Mouse (Mus musculus) lung, postnatal 0 days (tissue): ENCODE measurements around the gene Pdcd1lg2. TPM values are rescaled to one million over a fixed set of nuclear protein-coding genes. Genes with fewer than 3 reads are reported as not detected.

ENCODE experiments used
- ATAC-seq: fragments of 200-750 bp; cut with Nextera tagmentation; 2 replicates; pipeline ENCODE4 v1.8.0; 2017; ENCODE audit warnings: moderate library complexity
- DNase-seq: peaks from one replicate; pipeline ENCODE4 v3.0.0-alpha.2; 2016; ENCODE audit warnings: low spot score
- H3K27ac ChIP-seq: fragments of 300-500 bp; sonication (generic); 2 replicates; pipeline ENCODE4 v1.5.1; 2014; ENCODE audit warnings: antibody characterized with exemption, mild to moderate bottlenecking, low read length, mixed read lengths
- H3K27me3 ChIP-seq: fragments of 300-500 bp; sonication (generic); replicated peaks from 2 replicates; pipeline ENCODE4 v1.6.1; 2014; ENCODE audit warnings: low read length, mixed read lengths; ENCODE audit not compliant: insufficient read depth
- H3K36me3 ChIP-seq: fragments of 300-500 bp; sonication (generic); 2 replicates; pipeline ENCODE4 v1.6.1; 2014; ENCODE audit warnings: low read length, mixed read lengths; ENCODE audit not compliant: insufficient read depth
- H3K4me1 ChIP-seq: fragments of 300-500 bp; sonication (generic); 2 replicates; pipeline ENCODE4 v1.6.1; 2014; ENCODE audit warnings: antibody characterized with exemption, low read depth, low read length, mixed read lengths; ENCODE audit not compliant: insufficient read depth
- H3K4me2 ChIP-seq: fragments of 300-500 bp; sonication (generic); replicated peaks from 2 replicates; pipeline ENCODE4 v1.6.1; 2014; ENCODE audit warnings: low read depth, mild to moderate bottlenecking, low read length, moderate library complexity, mixed read lengths
- H3K4me3 ChIP-seq: fragments of 300-500 bp; sonication (generic); 2 replicates; pipeline ENCODE4 v1.5.1; 2014; ENCODE audit warnings: low read depth, low read length
- H3K9ac ChIP-seq: fragments of 300-500 bp; sonication (generic); replicated peaks from 2 replicates; pipeline ENCODE4 v1.6.1; 2014; ENCODE audit warnings: low read depth, mild to moderate bottlenecking
- H3K9me3 ChIP-seq: fragments of 300-500 bp; sonication (generic); 2 replicates; pipeline ENCODE4 v1.6.1; 2016; ENCODE audit warnings: low read length, mixed read lengths
- CTCF ChIP-seq: IDR thresholded peaks from 2 replicates; pipeline ENCODE4 v1.5.1; 2016; ENCODE audit warnings: antibody characterized with exemption, mild to moderate bottlenecking
- EP300 ChIP-seq: IDR thresholded peaks from 2 replicates; pipeline ENCODE4 v1.6.1; 2016; ENCODE audit warnings: antibody characterized with exemption, mild to moderate bottlenecking, control low read depth
- WGBS: fragments of 180-500 bp; shearing (Covaris S2); extraction: QIAGEN DNeasy Blood & Tissue Kit; methylation state at CpG from one replicate; pipeline ENCODE4 v1.1.7; 2014; 5-methylcytosine and 5-hydroxymethylcytosine counted together
- polyA plus RNA-seq: library from polyadenylated mRNA; unstranded; fragments of >200 nt; fragmentation: Nextera tagmentation; extraction: Ambion mirVana; gene quantifications from 2 replicates; pipeline ENCODE4 v1.2.1, GENCODE M21; 2015

Pdcd1lg2 gene
- polyA plus RNA-seq, 1 experiment from 2014 or later: 0.26 TPM

DNA sequence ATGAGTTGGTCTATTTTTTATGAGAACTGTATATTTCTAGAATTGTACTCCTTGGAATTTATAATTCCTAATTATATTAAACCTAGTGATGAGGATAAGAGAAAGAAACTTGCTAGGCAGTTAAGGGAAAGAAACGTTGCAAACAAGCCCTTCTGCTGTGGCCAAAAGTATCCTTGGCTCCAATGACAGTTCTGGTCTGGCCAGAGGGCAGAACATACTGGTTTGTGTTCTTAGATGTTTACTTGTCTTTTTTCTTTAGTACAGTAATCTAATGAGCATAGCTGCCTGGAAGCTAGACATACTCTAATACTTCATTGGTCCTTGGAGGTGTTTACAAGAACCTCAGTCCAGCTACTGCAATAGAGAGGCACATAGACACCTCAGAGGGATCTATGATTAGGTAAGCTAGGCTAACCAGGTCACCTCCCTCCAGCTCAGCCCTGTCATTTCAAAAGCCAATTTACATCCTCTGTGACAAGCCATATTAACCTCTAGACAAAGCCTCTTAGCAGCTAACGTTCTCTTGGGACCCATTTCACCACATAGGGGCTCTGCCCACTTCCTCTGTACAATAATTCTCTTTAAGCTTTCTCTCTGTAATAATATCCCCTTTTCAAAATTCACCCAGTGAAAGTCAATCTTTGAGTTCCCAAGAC, 102.5 kb downstream of the Pdcd1lg2 start:
- Histone ChIP-seq H3K9me3 (no peaks in the 10 kb centered on the region), H3K4me3 (no peak overlapping the region), H3K27ac (no peak overlapping the region), H3K9ac (no peak overlapping the region), H3K4me2 (no peak overlapping the region), H3K27me3 (no peaks in the 10 kb centered on the region), H3K4me1 (no peaks in the 10 kb centered on the region), H3K36me3 (no peaks in the 10 kb centered on the region)
- 43% methylated on average over 2 of the region's 2 CpGs for WGBS
- ATAC-seq: no peak
- TF ChIP-seq CTCF (no peak), EP300 (no peak)
- DNase-seq: no peak

DNA sequence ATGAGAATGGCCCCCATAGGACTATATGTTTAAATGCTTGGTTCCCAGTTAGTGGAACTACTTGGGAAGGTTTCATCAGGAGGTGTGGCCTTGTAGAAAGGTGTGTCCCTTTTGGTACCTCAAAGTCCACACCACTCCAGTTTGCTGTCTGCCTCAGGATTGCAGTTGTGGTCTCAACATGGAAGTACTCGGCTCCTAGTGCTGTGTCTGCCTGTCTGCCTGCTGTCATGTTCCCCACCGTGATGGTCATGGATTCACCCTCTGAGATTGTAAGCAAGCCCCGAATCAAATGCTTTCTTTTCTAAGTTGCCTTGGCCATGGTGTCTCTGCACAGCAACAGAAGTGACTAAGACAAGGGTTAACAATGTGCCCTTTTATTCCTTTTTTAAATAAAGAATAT, 103.4 kb downstream of the Pdcd1lg2 start:
- H3K9ac ChIP-seq: no peak overlapping the region
- TF ChIP-seq EP300 (no peak), CTCF (no peak)
- H3K27ac ChIP-seq: no peak overlapping the region
- no peak overlapping the region for H3K4me2 ChIP-seq
- no peak overlapping the region for H3K4me3 ChIP-seq
- no peaks in the 10 kb centered on the region for H3K36me3 ChIP-seq
- DNase-seq (no peak), ATAC-seq (no peak)
- no peaks in the 10 kb centered on the region for H3K9me3 ChIP-seq
- H3K4me1 ChIP-seq: no peaks in the 10 kb centered on the region
- 96% methylated on average over 3 of the region's 3 CpGs for WGBS
- H3K27me3 ChIP-seq: no peaks in the 10 kb centered on the region

DNA sequence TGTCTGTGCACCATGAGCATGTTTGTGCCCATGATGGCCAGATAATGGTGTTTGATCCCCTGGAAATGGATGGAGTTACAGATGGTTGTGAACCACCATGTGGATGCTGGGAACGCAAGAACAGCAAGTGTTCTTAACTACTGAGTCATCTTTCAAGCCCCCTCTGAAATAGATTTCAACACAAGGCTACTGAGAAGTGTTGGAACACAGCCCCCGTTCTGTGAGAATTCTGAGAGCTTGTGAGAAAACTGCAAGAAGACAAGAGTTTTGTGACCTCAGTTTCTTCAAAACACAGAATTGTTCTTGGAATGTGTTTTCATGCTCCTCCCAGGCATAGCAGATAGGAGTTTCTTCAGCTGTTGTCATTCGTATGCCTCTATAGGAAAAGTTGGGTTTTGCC, 104.7 kb downstream of the Pdcd1lg2 start:
- WGBS: 90% methylated on average over 3 of the region's 3 CpGs
- H3K4me3 ChIP-seq: no peak overlapping the region

DNA sequence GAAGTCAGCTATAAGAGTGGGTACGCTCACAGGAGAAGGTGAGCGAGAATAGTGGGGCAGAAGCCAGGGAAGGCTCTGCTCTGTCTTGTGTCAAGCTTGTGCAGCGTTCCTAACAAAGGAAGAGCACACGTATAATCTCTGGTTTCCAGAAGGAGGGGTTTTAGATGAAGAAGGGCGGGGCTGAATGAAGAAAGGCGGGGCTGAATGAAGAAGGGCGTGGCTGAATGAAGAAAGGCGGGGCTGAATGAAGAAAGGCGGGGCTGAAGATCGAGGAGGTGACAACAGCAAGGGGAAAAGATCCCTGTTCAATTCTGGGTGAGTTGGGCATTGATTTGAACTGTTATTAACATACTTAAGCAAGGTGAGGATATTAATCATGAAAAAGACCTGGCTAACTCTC, 105.3 kb downstream of the Pdcd1lg2 start:
- DNase-seq: no peak
- Histone ChIP-seq H3K4me1 (0 out of 2 replicates have a peak, but pooled peaks cover 2% of the 10 kb centered on the region), H3K4me2 (no peak overlapping the region), H3K27me3 (no peaks in the 10 kb centered on the region), H3K9me3 (no peaks in the 10 kb centered on the region), H3K9ac (no peak overlapping the region), H3K36me3 (no peaks in the 10 kb centered on the region), H3K4me3 (no peak overlapping the region), H3K27ac (no peak overlapping the region)
- ATAC-seq: no peak
- WGBS: 77% methylated on average over 10 of the region's 10 CpGs
- TF ChIP-seq EP300: no peak

More for the DNA sequence above, 104.7 kb downstream of the Pdcd1lg2 start:
- Histone ChIP-seq H3K9ac (no peak overlapping the region), H3K4me2 (no peak overlapping the region), H3K27ac (no peak overlapping the region), H3K36me3 (no peaks in the 10 kb centered on the region), H3K9me3 (no peaks in the 10 kb centered on the region), H3K4me1 (no peaks in the 10 kb centered on the region), H3K27me3 (no peaks in the 10 kb centered on the region)
- no peak for TF ChIP-seq EP300
- no peak for TF ChIP-seq CTCF
- ATAC-seq (no peak), DNase-seq (no peak)

DNA sequence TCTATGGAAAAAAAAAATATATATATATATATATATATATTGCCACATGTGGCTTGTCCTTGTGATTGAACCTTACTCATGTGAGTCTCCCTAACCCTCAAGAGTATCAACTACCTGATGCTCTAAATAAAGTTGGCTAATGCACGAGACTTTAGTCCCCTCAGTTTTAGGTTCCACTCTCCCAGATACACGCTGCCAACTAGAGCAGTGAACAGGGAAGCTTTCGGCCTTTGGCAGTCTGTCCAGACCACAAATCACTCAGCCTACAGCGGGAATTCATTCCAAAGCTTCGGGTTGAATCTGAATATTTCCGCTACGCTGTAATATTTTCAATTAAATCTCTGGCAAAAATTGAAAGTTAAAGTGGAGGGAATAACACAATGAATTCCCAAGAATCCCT, 107.7 kb downstream of the Pdcd1lg2 start:
- H3K4me1 ChIP-seq: 0 out of 2 replicates have a peak, but pooled peaks cover 2% of the 10 kb centered on the region
- no peak overlapping the region for H3K4me3 ChIP-seq
- H3K27me3 ChIP-seq: no peaks in the 10 kb centered on the region
- no peak overlapping the region for H3K9ac ChIP-seq
- no peaks in the 10 kb centered on the region for H3K9me3 ChIP-seq
- H3K36me3 ChIP-seq: no peaks in the 10 kb centered on the region
- no peak overlapping the region for H3K4me2 ChIP-seq
- TF ChIP-seq CTCF: no peak
- no peak for TF ChIP-seq EP300
- no peak overlapping the region for H3K27ac ChIP-seq
- 81% methylated on average over 7 of the region's 7 CpGs for WGBS
- DNase-seq: no peak
- no peak for ATAC-seq

DNA sequence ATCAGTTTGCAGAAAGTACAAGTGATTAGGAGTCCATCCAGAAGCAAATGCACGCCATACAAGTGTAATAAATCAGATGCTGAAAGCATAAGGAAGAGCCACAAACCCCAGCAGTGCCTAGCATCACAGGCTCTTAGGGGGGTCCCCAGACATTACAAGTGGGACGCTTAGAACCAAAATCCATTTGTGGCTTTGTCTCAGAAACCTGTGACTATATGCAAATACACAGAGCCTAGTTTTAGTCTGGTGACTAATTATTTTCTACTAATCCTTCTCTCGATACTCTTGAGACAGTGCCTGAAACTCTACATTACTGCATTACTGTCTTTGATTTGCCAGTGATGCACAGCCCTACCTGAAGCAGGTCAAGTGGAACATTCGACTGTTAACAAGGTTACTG, 108.2 kb downstream of the Pdcd1lg2 start:
- 87% methylated on average over 4 of the region's 4 CpGs for WGBS
- Histone ChIP-seq H3K36me3 (no peaks in the 10 kb centered on the region), H3K27ac (no peak overlapping the region), H3K4me2 (no peak overlapping the region), H3K27me3 (no peaks in the 10 kb centered on the region), H3K9ac (no peak overlapping the region), H3K4me1 (0 out of 2 replicates have a peak, but pooled peaks cover 2% of the 10 kb centered on the region), H3K9me3 (no peaks in the 10 kb centered on the region), H3K4me3 (no peak overlapping the region)
- ATAC-seq (no peak), DNase-seq (no peak)
- no peak for TF ChIP-seq EP300
- no peak for TF ChIP-seq CTCF

Other genes starting within 250 kb of the Pdcd1lg2 start
- 9.6 and 9.9 TPM in 2 replicates for gene Jak2, start 159.1 kb upstream of the Pdcd1lg2 start, polyA plus RNA-seq
- 0.57 and 1.5 TPM in 2 replicates for gene Insl6, start 85.6 kb upstream of the Pdcd1lg2 start, polyA plus RNA-seq
- gene Rln1, start 76.2 kb upstream of the Pdcd1lg2 start, polyA plus RNA-seq: 0.11 TPM in 1 of 2 replicates, not detected in the other
- gene Plgrkt, start 43.5 kb upstream of the Pdcd1lg2 start, polyA plus RNA-seq: 50.6 and 56.3 TPM in 2 replicates
- 0.57 and 0.79 TPM in 2 replicates for gene Cd274, start 43.5 kb upstream of the Pdcd1lg2 start, polyA plus RNA-seq
- gene Ric1, start 111.4 kb downstream of the Pdcd1lg2 start, polyA plus RNA-seq: 17.7 and 18.6 TPM in 2 replicates
- 3.2 TPM in 2 replicates for gene Ermp1, start 237.5 kb downstream of the Pdcd1lg2 start, polyA plus RNA-seq